Mouse (Mus musculus) forebrain, embryonic 16.5 days (tissue): ENCODE measurements around the gene Dmrtc2. TPM values are rescaled to one million over a fixed set of nuclear protein-coding genes. Genes with fewer than 3 reads are reported as not detected.
A peak's percentile ranks its signal among the peaks of the same experiment; 100 is the strongest.
"Not testable (repeated sequence)": the region's sequence is repeated elsewhere in the genome, so short reads cannot be mapped to it uniquely, and the experiment has no call there.

Source experiments
- ATAC-seq: fragments of 200-750 bp; cut with Nextera tagmentation; 2 replicates; pipeline ENCODE4 v1.8.0; 2017; ENCODE audit warnings: mild to moderate bottlenecking, moderate library complexity
- H3K27ac ChIP-seq: fragments of 300-500 bp; sonication (generic); 2 replicates; pipeline ENCODE4 v1.5.1; 2014; ENCODE audit warnings: low read length, control low read depth
- H3K27me3 ChIP-seq: fragments of 300-500 bp; sonication (generic); replicated peaks from 2 replicates; pipeline ENCODE4 v1.6.1; 2014; ENCODE audit warnings: low read length; ENCODE audit not compliant: control insufficient read depth, insufficient read depth
- H3K36me3 ChIP-seq: fragments of 300-500 bp; sonication (generic); 2 replicates; pipeline ENCODE4 v1.6.1; 2014; ENCODE audit not compliant: control insufficient read depth, insufficient read depth
- H3K4me1 ChIP-seq: fragments of 300-500 bp; sonication (generic); replicated peaks from 2 replicates; pipeline ENCODE4 v1.6.1; 2014; ENCODE audit warnings: low read length; ENCODE audit not compliant: control insufficient read depth, insufficient read depth
- H3K4me2 ChIP-seq: fragments of 300-500 bp; sonication (generic); 2 replicates; pipeline ENCODE4 v1.6.1; 2014; ENCODE audit warnings: mild to moderate bottlenecking, low read length, control low read depth
- H3K4me3 ChIP-seq: fragments of 300-500 bp; sonication (generic); replicated peaks from 2 replicates; pipeline ENCODE4 v1.5.1; 2014; ENCODE audit warnings: mild to moderate bottlenecking, low read length, control low read depth
- H3K9ac ChIP-seq: fragments of 300-500 bp; sonication (generic); replicated peaks from 2 replicates; pipeline ENCODE4 v1.6.1; 2014; ENCODE audit warnings: low read depth, low read length, control low read depth
- H3K9me3 ChIP-seq: fragments of 300-500 bp; sonication (generic); 2 replicates; pipeline ENCODE4 v1.6.1; 2016; ENCODE audit warnings: low read length; ENCODE audit not compliant: control insufficient read depth
- WGBS: fragments of 180-500 bp; shearing (Covaris S2); extraction: QIAGEN DNeasy Blood & Tissue Kit; methylation state at CpG from one replicate; pipeline ENCODE4 v1.1.7; 2014; 5-methylcytosine and 5-hydroxymethylcytosine counted together
- polyA plus RNA-seq: library from polyadenylated mRNA; unstranded; fragments of >200 nt; fragmentation: Nextera tagmentation; extraction: Ambion mirVana; gene quantifications from 2 replicates; pipeline ENCODE4 v1.2.1, GENCODE M21; 2015

Dmrtc2 gene
- polyA plus RNA-seq, 1 experiment from 2014 or later = not detected

DNA sequence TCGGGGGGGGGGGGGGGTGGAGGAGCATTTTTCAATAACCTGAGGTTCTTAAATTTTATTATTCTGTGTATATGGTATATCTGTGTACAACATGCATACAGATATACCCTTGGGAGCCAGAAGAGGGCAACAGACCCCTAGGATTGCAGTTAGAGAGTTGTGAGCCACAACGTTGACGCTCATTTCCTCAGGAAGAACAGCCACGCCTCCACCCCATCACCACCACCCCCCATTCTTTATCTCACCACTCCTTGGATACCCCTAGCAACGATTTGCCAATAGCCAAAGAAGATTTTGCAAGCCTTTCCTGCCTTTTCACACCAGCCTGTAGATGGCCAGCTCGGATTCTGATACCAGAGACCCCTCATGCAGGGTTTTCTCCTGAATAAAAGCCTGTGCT lies 24.1 kb upstream of the Dmrtc2 start:
- WGBS = 1% methylated on average over 6 of the region's 6 CpGs
- H3K9ac ChIP-seq = no peak overlapping the region
- H3K4me2 ChIP-seq = no peak overlapping the region
- no peak overlapping the region for H3K4me3 ChIP-seq
- peaks cover 4% of the 10 kb centered on the region; the same call in 1 of the 2 replicates for H3K4me1 ChIP-seq
- H3K27me3 ChIP-seq = no peaks in the 10 kb centered on the region
- H3K9me3 ChIP-seq = no peaks in the 10 kb centered on the region
- no peak overlapping the region for H3K27ac ChIP-seq
- ATAC-seq = peak; percentile 62; the same call in 1 of the 2 replicates
- no peaks in the 10 kb centered on the region for H3K36me3 ChIP-seq

DNA sequence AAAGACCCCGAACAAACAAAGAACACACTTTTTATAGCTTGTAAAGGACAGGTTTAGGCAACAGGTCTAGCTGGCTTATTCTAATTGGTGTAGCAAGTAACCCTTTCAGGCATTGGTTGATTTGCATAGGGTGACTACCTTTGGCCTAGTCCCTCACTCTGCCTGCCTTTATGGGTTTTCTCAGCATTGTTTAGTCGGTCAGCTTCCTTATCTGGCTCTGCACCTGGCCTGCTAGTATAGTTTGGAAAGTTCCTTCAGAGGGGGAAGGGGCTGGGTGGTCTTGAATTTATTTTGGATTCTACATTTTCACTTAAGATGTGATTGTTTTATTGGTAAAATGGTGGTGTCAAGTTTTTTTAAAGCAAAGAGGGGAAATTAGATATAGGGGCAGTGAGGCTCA lies 23.3 kb upstream of the Dmrtc2 start:
- H3K9me3 ChIP-seq, ATAC-seq, H3K27ac ChIP-seq: not testable (repeated sequence)

GRCm38 (mm10) chr7:24850162-24850561 lies 19.7 kb upstream of the Dmrtc2 start:
- ATAC-seq = no peak
- WGBS = 32% methylated on average over 5 of the region's 5 CpGs
- no peak overlapping the region for H3K4me2 ChIP-seq

More for the DNA sequence above, 23.3 kb upstream of the Dmrtc2 start:
- H3K4me2 ChIP-seq, H3K36me3 ChIP-seq, H3K4me1 ChIP-seq, H3K9ac ChIP-seq, H3K27me3 ChIP-seq, H3K4me3 ChIP-seq: not testable (repeated sequence)
- WGBS = 24% methylated on average over 2 of the region's 2 CpGs

GRCm38 (mm10) chr7:24850899-24851303 lies 19.0 kb upstream of the Dmrtc2 start:
- no peak for ATAC-seq
- Histone ChIP-seq H3K4me3 (no peak overlapping the region), H3K36me3 (no peaks in the 10 kb centered on the region), H3K27me3 (no peaks in the 10 kb centered on the region), H3K4me2 (no peak overlapping the region), H3K27ac (no peak overlapping the region), H3K9ac (no peak overlapping the region), H3K4me1 (peaks cover 1% of the 10 kb centered on the region; the same call in 1 of the 2 replicates), H3K9me3 (no peaks in the 10 kb centered on the region)
- 38% methylated on average over 6 of the region's 6 CpGs for WGBS

More at GRCm38 (mm10) chr7:24850162-24850561, 19.7 kb upstream of the Dmrtc2 start:
- no peaks in the 10 kb centered on the region for H3K36me3 ChIP-seq
- peaks cover 4% of the 10 kb centered on the region; the same call in 1 of the 2 replicates for H3K4me1 ChIP-seq
- H3K9ac ChIP-seq = no peak overlapping the region
- H3K9me3 ChIP-seq = no peaks in the 10 kb centered on the region
- no peak overlapping the region for H3K27ac ChIP-seq
- no peak overlapping the region for H3K4me3 ChIP-seq
- H3K27me3 ChIP-seq = no peaks in the 10 kb centered on the region

- ATAC-seq = no peak
- Histone ChIP-seq H3K4me1 (no peaks in the 10 kb centered on the region), H3K36me3 (no peaks in the 10 kb centered on the region), H3K27ac (no peak overlapping the region), H3K4me3 (no peak overlapping the region), H3K9me3 (no peaks in the 10 kb centered on the region), H3K4me2 (no peak overlapping the region), H3K9ac (no peak overlapping the region), H3K27me3 (no peaks in the 10 kb centered on the region)
- WGBS = 87% methylated on average over 5 of the region's 5 CpGs
These were observed 18.1 kb upstream of the Dmrtc2 start for GRCm38 (mm10) chr7:24851596-24852325.

- ATAC-seq = no peak
- Histone ChIP-seq H3K4me1 (no peaks in the 10 kb centered on the region), H3K27ac (no peak overlapping the region), H3K4me2 (no peak overlapping the region), H3K36me3 (no peaks in the 10 kb centered on the region), H3K9me3 (no peaks in the 10 kb centered on the region), H3K4me3 (no peak overlapping the region), H3K27me3 (no peaks in the 10 kb centered on the region), H3K9ac (no peak overlapping the region)
- 76% methylated on average over 6 of the region's 8 CpGs for WGBS
These were observed 17.2 kb upstream of the Dmrtc2 start for GRCm38 (mm10) chr7:24852557-24853232.

DNA sequence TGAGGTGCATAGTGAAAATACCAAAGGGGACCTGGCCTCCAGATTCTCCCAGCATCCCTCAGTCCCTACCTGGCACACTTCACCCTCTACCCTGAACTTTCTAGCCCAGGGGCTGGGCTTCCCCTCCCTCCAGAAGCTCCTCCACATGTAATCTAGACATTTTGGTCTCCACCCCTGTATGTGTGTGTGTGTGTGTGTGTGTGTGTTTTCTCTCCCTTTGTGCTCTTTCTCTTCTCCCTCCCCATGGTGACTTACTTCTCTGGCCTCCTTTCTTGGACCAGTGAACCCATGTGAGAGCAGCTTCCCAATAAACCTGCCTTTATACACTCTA lies 16.7 kb upstream of the Dmrtc2 start:
- Histone ChIP-seq H3K4me1 (no peaks in the 10 kb centered on the region), H3K4me3 (no peak overlapping the region), H3K27ac (no peak overlapping the region), H3K9ac (no peak overlapping the region), H3K9me3 (no peaks in the 10 kb centered on the region), H3K4me2 (no peak overlapping the region), H3K27me3 (no peaks in the 10 kb centered on the region), H3K36me3 (no peaks in the 10 kb centered on the region)
- ATAC-seq = no peak

DNA sequence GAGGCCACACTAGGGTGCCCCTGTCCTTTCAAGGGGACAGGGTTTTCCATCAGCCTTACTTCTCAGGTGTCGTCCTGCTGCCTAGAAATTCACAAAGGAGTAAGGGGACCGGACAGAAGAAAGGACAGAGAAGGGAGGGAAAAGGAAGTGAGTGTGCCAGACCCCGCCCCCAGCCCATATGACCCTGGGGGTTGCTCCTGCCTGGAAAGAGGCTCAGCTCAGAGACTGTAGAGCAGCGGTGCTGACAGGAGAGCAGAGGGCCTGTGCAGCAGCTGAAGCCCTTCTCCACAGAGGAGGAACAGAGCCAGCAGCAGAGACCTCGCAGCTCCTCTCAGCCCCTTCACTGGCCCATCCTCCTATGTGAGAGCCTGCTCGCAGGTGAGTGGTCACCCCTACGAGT lies 16.2 kb upstream of the Dmrtc2 start:
- no peaks in the 10 kb centered on the region for H3K27me3 ChIP-seq
- no peaks in the 10 kb centered on the region for H3K36me3 ChIP-seq
- WGBS = 55% methylated on average over 7 of the region's 7 CpGs
- no peak for ATAC-seq
- no peak overlapping the region for H3K9ac ChIP-seq
- no peak overlapping the region for H3K4me3 ChIP-seq
- no peaks in the 10 kb centered on the region for H3K9me3 ChIP-seq
- H3K4me1 ChIP-seq = no peaks in the 10 kb centered on the region
- H3K27ac ChIP-seq = no peak overlapping the region
- no peak overlapping the region for H3K4me2 ChIP-seq

DNA sequence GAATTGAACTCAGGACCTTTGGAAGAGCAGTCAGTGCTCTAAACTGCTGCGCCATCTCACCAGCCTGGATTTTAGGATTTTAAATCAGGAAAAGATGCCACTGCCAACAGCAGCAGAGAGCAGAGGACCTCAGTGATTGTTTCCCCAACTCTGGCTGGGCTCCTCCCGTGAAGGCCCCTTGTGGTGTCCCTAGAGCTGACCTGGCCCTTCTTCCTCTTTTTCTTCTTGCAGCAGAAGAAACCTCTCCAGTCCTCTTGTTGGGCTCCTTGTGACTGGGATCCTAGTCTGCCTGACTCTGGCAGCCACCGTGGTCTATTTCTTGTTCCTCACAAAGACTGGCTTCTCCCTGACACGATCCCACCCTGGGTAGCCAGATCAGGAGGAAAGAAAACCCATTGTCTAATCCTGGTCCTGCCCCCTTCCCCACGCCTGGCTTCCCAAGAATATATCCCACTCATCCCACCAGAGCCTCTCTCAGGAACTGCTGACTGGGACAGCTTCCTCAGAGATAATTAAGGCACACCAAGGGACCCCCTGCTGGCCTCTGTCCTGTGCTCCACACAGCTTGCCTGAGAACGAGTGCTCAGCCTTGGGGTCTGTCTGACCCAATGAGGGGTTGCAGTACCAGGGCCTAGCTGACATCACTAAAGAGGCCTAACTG lies 13.3 kb upstream of the Dmrtc2 start:
- Histone ChIP-seq H3K4me3 (no peak overlapping the region), H3K27ac (no peak overlapping the region), H3K9me3 (no peaks in the 10 kb centered on the region), H3K27me3 (no peaks in the 10 kb centered on the region), H3K9ac (no peak overlapping the region), H3K4me1 (no peaks in the 10 kb centered on the region), H3K36me3 (no peaks in the 10 kb centered on the region), H3K4me2 (no peak overlapping the region)
- ATAC-seq = no peak
- WGBS = 25% methylated on average over 6 of the region's 6 CpGs
